Mouse (Mus musculus): ENCODE results near the gene Gpr27.
A peak's percentile ranks its signal among the peaks of the same experiment; 100 is the strongest.

Gpr27 gene

DNA sequence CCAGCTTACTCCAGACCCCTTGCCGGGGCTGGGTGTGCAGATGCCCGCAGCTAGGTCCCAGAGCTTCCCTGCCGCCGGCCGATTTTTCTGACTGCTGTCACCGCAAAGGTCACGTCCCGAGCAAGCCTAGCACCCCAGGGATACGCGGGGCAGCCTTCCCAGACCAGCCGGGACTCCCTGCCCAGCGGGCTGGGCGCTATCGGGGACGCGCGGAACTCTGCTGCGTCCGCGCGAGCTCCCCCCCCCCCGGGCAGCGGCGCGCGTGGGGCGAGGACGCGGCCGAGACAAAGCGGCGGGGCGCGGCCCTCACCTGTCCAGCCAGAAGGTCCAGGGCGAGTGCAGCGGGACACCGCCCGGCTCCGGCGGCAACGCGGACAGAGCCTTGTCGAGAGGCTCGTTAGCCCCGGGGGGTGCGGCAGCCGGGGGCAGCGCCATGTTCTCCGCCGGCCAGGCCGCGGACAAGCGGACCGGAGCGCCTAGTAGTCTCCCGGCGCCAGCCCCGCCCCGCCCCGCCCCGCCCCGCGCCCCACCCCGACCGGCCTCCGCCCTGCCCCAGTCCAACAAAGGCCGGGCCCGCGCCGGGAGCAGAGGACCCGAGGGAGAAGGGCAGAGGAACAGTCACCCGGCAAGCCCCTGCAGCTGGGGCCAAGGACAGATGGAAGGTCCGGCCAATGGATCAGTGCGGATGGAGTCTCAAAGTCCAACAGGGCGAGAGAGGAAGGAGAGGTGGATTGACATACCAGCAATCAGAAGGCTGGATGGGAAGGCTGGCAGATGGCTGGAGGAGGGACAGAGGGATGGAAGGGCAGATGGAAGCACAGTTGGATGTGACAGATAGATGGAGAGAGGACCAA lies 25.9 kb upstream of the Gpr27 start, which contains the start of the genes Eif4e3 and Gm20696:
Gene Eif4e3 (minus strand): TSS at position 454 of the 854 bp plus-strand sequence.
Gene Gm20696 (minus strand): TSS at position 480 of the 854 bp plus-strand sequence.
- Histone ChIP-seq H3K36me3 (ENCODE audit: control insufficient read depth, insufficient read depth, low read length, poor library complexity, severe bottlenecking) (no peaks in the 10 kb centered on the region), H3K27me3 (ENCODE audit: control insufficient read depth, insufficient read depth, low read length, poor library complexity, severe bottlenecking) (no peaks in the 10 kb centered on the region)
- peak; percentile 38 for DNase-seq (ENCODE audit: low read depth, low spot score)

DNA sequence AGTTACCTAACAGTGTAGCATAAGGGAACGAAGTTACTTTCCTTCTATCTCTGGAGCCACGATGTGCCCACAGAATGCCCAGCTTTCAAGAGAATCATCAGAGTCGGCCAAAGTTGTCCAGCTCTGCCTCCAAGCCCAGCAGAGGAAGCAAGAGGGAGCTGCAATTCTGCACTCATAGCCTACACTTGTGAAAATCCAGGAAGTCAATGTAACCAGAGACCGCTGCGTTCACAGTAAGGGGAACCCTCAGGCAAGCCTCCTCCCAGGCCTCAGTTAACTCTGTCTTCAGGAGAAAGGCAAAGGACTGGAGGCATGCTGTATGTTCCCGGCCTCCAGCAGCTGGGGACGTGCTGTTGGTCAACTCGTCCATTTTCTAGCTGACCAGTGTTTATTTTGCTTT lies 25.2 kb upstream of the Gpr27 start:
- DNase-seq (ENCODE audit: low read depth, low spot score), result peak; percentile 14
- Histone ChIP-seq H3K36me3 (ENCODE audit: control insufficient read depth, insufficient read depth, low read length, poor library complexity, severe bottlenecking) (no peaks in the 10 kb centered on the region), H3K27me3 (ENCODE audit: control insufficient read depth, insufficient read depth, low read length, poor library complexity, severe bottlenecking) (no peaks in the 10 kb centered on the region)

DNA sequence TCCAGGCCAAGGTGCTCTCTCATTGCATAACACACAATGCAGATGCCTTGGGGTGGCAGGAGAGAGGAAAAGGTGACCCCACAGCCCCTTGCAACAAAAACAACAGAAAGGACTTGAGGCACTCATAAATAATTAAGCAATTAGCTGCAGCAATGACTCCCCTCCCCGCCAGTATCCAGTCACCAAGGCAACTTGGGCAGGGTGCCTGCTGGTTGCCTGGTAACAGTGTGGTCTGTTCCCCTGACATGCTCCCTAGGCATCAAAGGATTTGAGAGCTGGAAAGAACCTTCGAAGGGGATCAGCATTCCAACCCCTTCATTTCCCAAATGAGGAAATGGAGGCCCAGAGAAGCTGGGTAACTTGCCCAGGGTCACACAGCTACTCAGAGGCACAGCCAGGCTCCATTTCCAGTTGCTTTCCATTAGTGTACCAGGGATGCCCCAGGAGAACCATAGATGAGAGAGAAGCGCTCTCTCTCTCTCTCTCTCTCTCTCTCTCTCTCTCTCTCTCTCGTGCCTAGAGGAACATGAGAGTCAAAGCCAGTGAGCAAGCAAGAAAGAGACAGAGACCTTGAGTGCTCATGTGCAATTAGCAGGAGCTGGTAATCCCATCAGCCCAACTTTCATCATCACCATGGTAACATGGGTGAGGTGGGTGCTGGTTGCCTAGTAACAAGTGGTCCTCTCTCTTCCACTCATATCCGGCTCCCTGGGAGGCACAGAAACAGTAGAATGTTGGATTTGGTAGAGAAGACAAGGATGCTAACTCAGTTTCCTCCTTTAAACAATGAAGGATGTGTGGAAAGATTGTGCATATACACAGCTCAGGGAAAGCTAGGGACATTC lies 22.8 kb upstream of the Gpr27 start:
- H3K36me3 ChIP-seq (ENCODE audit: control insufficient read depth, insufficient read depth, low read length, poor library complexity, severe bottlenecking), result no peaks in the 10 kb centered on the region
- no peaks in the 10 kb centered on the region for H3K27me3 ChIP-seq (ENCODE audit: control insufficient read depth, insufficient read depth, low read length, poor library complexity, severe bottlenecking)
- no peak for DNase-seq (ENCODE audit: low read depth, low spot score)

DNA sequence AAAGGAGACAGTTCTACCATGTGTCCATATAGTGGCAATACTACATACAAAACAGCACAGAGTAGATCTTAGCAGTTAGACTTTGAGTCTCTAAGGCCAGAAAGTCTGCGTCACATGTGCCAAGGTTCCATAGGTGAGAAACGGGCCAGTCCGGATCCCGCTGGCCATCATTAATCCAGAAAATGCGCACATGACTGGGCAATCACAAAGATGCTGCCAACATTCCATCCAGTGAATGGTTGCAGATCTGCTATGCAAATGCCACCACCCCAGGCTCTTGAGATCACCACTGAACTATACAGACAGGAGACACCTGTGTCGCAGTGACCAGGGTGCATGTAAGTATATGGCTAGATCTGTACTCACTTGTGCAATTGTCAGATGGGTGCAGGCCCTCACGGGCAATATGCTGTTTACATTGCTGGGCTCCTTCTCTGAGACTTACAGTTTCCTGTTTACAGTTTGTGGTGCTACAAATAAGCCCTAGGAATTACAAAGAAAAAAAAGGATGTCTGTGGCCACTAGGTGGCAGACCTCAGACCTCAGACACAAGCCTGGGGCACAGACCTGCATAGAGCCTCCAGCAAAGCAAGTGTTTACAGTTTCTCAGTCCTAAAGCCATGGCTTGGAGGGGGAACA lies 21.9 kb upstream of the Gpr27 start:
- Histone ChIP-seq H3K27me3 (ENCODE audit: control insufficient read depth, insufficient read depth, low read length, poor library complexity, severe bottlenecking) (no peaks in the 10 kb centered on the region), H3K36me3 (ENCODE audit: control insufficient read depth, insufficient read depth, low read length, poor library complexity, severe bottlenecking) (no peaks in the 10 kb centered on the region)
- DNase-seq (ENCODE audit: low read depth, low spot score), result peak; percentile 71

DNA sequence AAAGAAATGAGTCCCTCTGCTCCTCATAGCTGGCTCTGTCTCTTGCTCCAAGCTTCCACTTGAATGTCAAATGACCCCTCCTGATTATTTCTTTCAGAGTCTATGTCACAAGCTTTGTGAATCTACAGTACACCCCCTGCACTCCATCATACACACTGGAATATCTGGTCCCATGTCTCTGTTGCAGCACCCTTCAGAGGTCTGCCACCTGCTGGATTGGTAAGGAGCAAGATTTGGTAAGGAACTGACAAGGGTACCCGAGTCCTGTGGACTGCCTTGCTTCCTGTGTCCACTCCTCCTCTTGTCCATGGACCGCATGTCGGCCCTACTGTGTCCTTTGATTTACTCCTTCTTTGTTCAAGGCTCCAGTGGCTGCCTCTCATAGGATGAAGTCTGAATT lies 20.7 kb upstream of the Gpr27 start:
- no peak for DNase-seq (ENCODE audit: low read depth, low spot score)
- no peaks in the 10 kb centered on the region for H3K36me3 ChIP-seq (ENCODE audit: control insufficient read depth, insufficient read depth, low read length, poor library complexity, severe bottlenecking)
- H3K27me3 ChIP-seq (ENCODE audit: control insufficient read depth, insufficient read depth, low read length, poor library complexity, severe bottlenecking), result no peaks in the 10 kb centered on the region

DNA sequence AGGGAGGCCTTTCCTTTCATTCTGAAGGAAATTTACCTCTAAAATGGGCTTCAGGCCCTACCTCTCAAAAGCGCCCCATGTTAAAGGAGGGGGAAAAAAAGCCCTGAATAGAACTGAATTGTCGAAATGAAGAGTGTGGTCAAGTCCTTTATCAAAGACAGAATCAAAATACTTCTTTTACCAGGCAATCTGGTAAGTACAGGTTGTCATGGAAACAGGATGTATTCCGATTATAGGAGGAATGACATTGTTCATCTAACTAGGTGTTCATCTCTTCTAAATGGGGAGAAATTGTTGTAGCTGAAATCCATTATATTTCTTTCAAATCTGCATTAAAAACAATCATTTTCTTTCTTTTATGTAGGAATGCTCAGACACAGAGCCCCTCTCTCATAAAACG lies 18.0 kb upstream of the Gpr27 start:
- Histone ChIP-seq H3K36me3 (ENCODE audit: control insufficient read depth, insufficient read depth, low read length, poor library complexity, severe bottlenecking) (no peaks in the 10 kb centered on the region), H3K27me3 (ENCODE audit: control insufficient read depth, insufficient read depth, low read length, poor library complexity, severe bottlenecking) (no peaks in the 10 kb centered on the region)
- DNase-seq (ENCODE audit: low read depth, low spot score), result no peak

DNA sequence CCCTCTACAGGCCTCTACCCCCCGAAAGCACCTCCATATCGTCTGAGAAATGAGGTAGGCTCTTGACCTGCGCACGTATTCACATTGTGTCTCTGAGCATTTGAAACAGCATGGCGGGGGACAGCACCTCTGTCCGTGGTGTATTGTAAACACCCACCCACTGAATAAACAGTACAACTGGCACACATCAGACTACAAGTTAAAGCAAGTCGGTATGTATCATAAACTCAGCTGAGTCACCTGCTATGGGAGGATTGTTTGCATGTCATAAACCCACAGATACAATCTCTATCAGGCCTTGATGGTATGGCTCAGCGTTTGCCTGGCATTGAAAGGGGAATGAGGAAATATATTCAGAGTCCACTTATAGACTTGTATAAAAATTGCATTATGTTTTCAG lies 15.2 kb upstream of the Gpr27 start:
- Histone ChIP-seq H3K27me3 (ENCODE audit: control insufficient read depth, insufficient read depth, low read length, poor library complexity, severe bottlenecking) (no peaks in the 10 kb centered on the region), H3K36me3 (ENCODE audit: control insufficient read depth, insufficient read depth, low read length, poor library complexity, severe bottlenecking) (no peaks in the 10 kb centered on the region)
- no peak for DNase-seq (ENCODE audit: low read depth, low spot score)

DNA sequence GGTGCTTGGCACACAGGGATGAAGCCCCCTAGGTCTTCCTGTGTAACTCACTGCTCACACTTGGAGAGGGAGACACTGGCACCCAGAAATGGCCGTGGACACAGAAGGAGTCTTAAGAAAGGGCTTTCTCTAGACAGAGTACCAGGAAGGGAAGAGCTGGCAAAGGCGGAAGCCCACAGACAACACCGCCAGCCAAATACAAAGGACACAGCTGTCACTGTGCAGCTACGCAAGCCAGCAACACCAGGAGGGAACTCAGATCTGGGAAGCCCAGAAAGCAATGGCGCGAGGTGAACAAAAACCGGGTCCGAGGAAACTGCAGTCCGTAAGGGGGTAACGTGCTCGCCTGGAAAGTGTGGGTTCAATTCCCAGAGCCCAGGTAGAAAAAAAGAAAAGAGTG lies 14.4 kb upstream of the Gpr27 start:
- H3K36me3 ChIP-seq (ENCODE audit: control insufficient read depth, insufficient read depth, low read length, poor library complexity, severe bottlenecking), result no peaks in the 10 kb centered on the region
- no peak for DNase-seq (ENCODE audit: low read depth, low spot score)
- H3K27me3 ChIP-seq (ENCODE audit: control insufficient read depth, insufficient read depth, low read length, poor library complexity, severe bottlenecking), result no peaks in the 10 kb centered on the region

DNA sequence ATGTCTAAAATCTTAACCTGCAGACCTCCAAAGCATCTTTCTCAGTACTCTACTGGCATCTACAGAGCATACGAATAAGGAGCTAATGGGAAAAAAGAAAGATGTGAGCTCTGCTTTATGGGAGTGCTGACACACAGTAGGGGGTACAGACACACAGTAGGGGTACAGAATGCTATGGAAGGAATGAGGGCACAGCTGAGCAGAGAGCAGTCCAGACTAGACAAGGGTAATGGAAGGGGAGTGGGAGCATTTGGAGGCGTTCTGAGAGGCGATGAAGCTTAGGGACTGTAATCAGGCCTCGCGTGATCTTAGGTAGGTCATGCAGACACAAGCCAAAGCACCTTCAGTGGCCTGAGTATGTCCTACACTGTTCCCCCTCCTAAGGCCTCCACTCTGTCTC lies 8.5 kb upstream of the Gpr27 start:
- Histone ChIP-seq H3K36me3 (ENCODE audit: control insufficient read depth, insufficient read depth, low read length, poor library complexity, severe bottlenecking) (no peaks in the 10 kb centered on the region), H3K27me3 (ENCODE audit: control insufficient read depth, insufficient read depth, low read length, poor library complexity, severe bottlenecking) (no peaks in the 10 kb centered on the region)
- no peak for DNase-seq (ENCODE audit: low read depth, low spot score)

DNA sequence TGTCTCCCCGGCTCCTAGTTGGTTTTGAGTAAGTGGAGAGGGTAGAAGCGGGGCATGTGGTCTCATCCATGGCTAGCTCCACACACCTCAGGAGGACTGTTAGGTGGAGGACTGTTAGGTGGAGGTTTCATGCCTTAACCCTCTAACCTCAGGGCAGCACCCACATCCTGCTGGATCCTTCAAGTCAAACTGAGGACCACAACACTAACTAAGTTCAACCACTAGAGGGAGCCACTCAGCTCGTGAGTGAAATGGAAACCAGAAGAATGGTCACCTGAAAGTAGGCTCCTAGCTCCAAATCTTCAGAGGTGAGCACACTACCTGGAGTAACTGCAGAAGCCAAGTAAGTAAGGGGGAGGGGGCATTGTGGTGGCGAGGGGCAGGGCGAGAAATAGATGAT lies 7.6 kb upstream of the Gpr27 start:
- no peaks in the 10 kb centered on the region for H3K27me3 ChIP-seq (ENCODE audit: control insufficient read depth, insufficient read depth, low read length, poor library complexity, severe bottlenecking)
- no peaks in the 10 kb centered on the region for H3K36me3 ChIP-seq (ENCODE audit: control insufficient read depth, insufficient read depth, low read length, poor library complexity, severe bottlenecking)
- peak; percentile 73 for DNase-seq (ENCODE audit: low read depth, low spot score)

DNA sequence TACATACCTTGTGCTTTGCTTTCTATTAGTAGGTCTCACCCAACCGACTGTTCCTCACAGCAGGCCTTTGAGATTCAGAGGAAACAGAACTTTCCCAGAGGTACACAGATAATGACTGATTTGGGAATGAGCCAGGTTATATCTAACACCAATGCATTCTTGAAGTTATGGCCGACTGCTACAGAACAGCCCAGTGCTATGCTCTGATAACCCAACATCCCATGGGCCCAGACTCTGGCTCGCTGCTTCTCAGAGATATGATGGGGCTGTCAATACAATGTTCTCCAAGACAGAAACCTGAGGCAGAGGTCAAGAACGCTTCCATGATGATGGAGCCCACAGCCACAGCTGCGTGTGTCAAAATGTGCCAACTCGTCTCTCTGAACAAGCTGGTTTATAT lies 4.0 kb upstream of the Gpr27 start:
- DNase-seq (ENCODE audit: low read depth, low spot score), result no peak
- Histone ChIP-seq H3K27me3 (ENCODE audit: control insufficient read depth, insufficient read depth, low read length, poor library complexity, severe bottlenecking) (peaks cover 2% of the 10 kb centered on the region; the same call in 1 of the 2 replicates), H3K36me3 (ENCODE audit: control insufficient read depth, insufficient read depth, low read length, poor library complexity, severe bottlenecking) (no peaks in the 10 kb centered on the region)

DNA sequence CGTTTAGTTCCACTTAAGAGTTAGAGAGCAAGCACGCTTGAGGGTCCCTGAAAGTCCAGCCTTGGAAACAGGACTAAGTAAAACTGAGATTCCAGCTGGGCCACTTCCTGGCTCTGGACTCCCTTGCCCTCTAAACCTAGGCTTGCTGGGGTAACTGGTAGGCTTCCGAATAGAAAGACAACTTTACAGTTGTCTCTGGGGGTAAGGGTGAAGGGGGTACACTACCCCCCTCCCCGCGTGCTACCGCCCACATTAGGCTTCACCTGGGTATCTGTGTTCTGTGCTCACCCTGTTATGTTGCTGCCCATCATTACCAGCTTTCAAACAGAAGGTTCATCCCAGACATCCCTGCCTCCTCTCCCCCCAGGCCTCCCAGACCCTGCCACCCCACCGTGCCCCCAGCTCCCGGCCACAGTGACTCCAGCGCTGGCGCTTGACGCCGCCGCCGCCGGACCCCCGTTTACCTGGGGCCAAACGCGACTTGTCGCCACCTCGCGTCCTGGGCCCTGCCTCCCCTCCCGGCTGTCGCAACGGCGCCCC lies 743 bp upstream of the Gpr27 start:
- H3K36me3 ChIP-seq (ENCODE audit: control insufficient read depth, insufficient read depth, low read length, poor library complexity, severe bottlenecking), result no peaks in the 10 kb centered on the region
- no peak for DNase-seq (ENCODE audit: low read depth, low spot score)
- peaks cover 2% of the 10 kb centered on the region; the same call in 1 of the 2 replicates for H3K27me3 ChIP-seq (ENCODE audit: control insufficient read depth, insufficient read depth, low read length, poor library complexity, severe bottlenecking)

DNA sequence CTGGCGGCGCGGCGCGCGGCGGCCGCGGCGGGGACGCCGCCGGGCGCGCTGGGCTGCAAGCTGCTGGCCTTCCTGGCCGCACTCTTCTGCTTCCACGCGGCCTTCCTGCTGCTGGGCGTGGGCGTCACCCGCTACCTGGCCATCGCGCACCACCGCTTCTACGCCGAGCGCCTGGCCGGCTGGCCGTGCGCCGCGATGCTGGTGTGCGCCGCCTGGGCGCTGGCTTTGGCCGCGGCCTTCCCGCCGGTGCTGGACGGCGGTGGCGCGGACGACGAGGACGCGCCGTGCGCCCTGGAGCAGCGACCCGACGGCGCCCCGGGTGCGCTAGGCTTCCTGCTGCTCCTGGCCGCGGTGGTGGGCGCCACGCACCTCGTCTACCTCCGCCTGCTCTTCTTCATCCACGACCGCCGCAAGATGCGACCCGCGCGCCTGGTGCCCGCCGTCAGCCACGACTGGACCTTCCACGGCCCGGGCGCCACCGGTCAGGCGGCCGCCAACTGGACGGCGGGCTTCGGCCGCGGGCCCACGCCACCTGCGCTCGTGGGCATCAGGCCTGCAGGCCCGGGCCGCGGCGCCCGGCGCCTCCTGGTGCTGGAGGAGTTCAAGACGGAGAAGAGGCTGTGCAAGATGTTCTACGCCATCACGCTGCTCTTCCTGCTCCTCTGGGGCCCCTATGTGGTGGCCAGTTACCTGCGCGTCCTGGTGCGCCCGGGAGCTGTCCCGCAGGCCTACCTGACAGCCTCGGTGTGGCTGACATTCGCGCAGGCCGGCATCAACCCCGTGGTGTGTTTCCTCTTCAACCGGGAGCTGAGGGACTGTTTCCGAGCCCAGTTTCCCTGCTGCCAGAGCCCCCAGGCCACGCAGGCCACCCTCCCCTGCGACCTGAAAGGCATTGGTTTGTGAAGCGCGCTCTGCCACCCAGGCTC lies 700 bp downstream of the Gpr27 start:
- H3K27me3 ChIP-seq (ENCODE audit: control insufficient read depth, insufficient read depth, low read length, poor library complexity, severe bottlenecking), result peaks cover 2% of the 10 kb centered on the region; the same call in 1 of the 2 replicates
- no peak for DNase-seq (ENCODE audit: low read depth, low spot score)
- no peaks in the 10 kb centered on the region for H3K36me3 ChIP-seq (ENCODE audit: control insufficient read depth, insufficient read depth, low read length, poor library complexity, severe bottlenecking)

DNA sequence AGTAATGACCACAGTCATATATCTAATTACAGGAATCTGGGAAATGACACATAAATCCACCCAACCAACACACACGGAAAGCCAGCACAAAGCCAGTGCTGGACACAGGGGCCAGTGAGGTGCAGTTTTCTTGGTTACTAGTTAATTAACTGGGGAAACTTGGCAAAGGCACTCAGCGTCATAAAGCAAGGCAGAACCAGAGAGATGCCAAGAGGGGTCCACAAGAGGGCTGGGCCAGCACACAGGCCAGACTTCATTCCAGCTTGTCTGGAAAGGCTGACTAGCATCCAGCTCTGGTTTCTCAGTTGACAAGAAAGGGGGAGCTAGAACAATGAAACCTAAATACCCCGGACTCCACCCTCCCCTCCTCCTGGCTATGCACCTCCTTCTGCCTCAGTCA lies 8.0 kb downstream of the Gpr27 start:
- Histone ChIP-seq H3K27me3 (ENCODE audit: control insufficient read depth, insufficient read depth, low read length, poor library complexity, severe bottlenecking) (no peaks in the 10 kb centered on the region), H3K36me3 (ENCODE audit: control insufficient read depth, insufficient read depth, low read length, poor library complexity, severe bottlenecking) (no peaks in the 10 kb centered on the region)
- DNase-seq (ENCODE audit: low read depth, low spot score), result no peak

All from splenic B cell, adult 2 months (primary cell).